ENCODE assay signal across 23 mouse cellular contexts in genomic region chr4:138797217-138797570, GRCm38 (mm10). TPM values are rescaled to one million over a fixed set of nuclear protein-coding genes. Genes with fewer than 3 reads are reported as not detected.
A peak's percentile ranks its signal among the peaks of the same experiment; 100 is the strongest.
DNase-seq lines count a peak whose midpoint lies in the region; ATAC-seq and TF ChIP-seq lines count a peak whose summit lies in the region.
"Had no signal": no experiment of that assay in that cellular context is flagged by ENCODE, and none has a peak within 500 bp of the region (broad histone marks: within the 10 kb centered on the region; RNA-seq: fewer than 3 reads in every experiment).

No protein-coding gene starts in this region.

- no peaks in the 10 kb centered on the region for H3K27me3 ChIP-seq in hindbrain, postnatal 0 days (ENCODE audit: insufficient read depth, low read length)
- no peaks in the 10 kb centered on the region for H3K27me3 ChIP-seq in hindbrain, embryonic 14.5 days (ENCODE audit: control insufficient read depth, insufficient read depth, low read length)
- H3K27me3 ChIP-seq in midbrain, embryonic 10.5 days (ENCODE audit: low read depth, poor library complexity, severe bottlenecking) = no peaks in the 10 kb centered on the region
- H3K27me3 ChIP-seq in midbrain, embryonic 16.5 days (ENCODE audit: control insufficient read depth, insufficient read depth, low read depth, low read length) = no peaks in the 10 kb centered on the region
- H3K27me3 ChIP-seq: forebrain, embryonic 12.5 days; hindbrain, embryonic 15.5 days had no signal

- no peak for TF ChIP-seq CTCF in hindbrain, postnatal 0 days (IDR thresholded peaks at IDR 0.05; ENCODE audit: low read depth)
- no peak for TF ChIP-seq CTCF in left cerebral cortex, adult 2 months (IDR thresholded peaks at IDR 0.05)

- no peak overlapping the region for H3K9ac ChIP-seq in hindbrain, postnatal 0 days (replicated peaks; ENCODE audit: low read length)
- no peak overlapping the region for H3K9ac ChIP-seq in hindbrain, embryonic 14.5 days
- H3K9ac ChIP-seq in midbrain, embryonic 16.5 days (ENCODE audit: low read depth, low read length) = no peak overlapping the region
- H3K9ac ChIP-seq: forebrain, embryonic 12.5 days; hindbrain, embryonic 15.5 days; liver, postnatal 0 days had no signal

- no peaks in the 10 kb centered on the region for H3K9me3 ChIP-seq in hindbrain, postnatal 0 days (ENCODE audit: low read length)
- no peaks in the 10 kb centered on the region for H3K9me3 ChIP-seq in hindbrain, embryonic 14.5 days (ENCODE audit: control insufficient read depth, low read length)
- no peaks in the 10 kb centered on the region for H3K9me3 ChIP-seq in midbrain, embryonic 10.5 days (replicated peaks)
- H3K9me3 ChIP-seq in midbrain, embryonic 16.5 days (replicated peaks; ENCODE audit: control insufficient read depth, low read length, poor library complexity, severe bottlenecking) = no peaks in the 10 kb centered on the region
- H3K9me3 ChIP-seq: forebrain, embryonic 12.5 days; hindbrain, embryonic 15.5 days had no signal

- no peaks in the 10 kb centered on the region for H3K36me3 ChIP-seq in hindbrain, postnatal 0 days (ENCODE audit: insufficient read depth, low read length)
- no peaks in the 10 kb centered on the region for H3K36me3 ChIP-seq in hindbrain, embryonic 14.5 days (replicated peaks; ENCODE audit: control insufficient read depth, insufficient read depth)
- no peaks in the 10 kb centered on the region for H3K36me3 ChIP-seq in midbrain, embryonic 10.5 days
- no peaks in the 10 kb centered on the region for H3K36me3 ChIP-seq in midbrain, embryonic 16.5 days (ENCODE audit: control insufficient read depth, insufficient read depth, low read length)
- H3K36me3 ChIP-seq: forebrain, embryonic 12.5 days; hindbrain, embryonic 15.5 days had no signal

- ATAC-seq in hindbrain, postnatal 0 days = no peak
- no peak for ATAC-seq in hindbrain, embryonic 14.5 days (ENCODE audit: low FRiP score)
- no peak for ATAC-seq in midbrain, embryonic 16.5 days
- ATAC-seq: liver, postnatal 0 days had no signal

- H3K4me2 ChIP-seq in hindbrain, postnatal 0 days (ENCODE audit: low read depth, low read length) = no peak overlapping the region
- no peak overlapping the region for H3K4me2 ChIP-seq in hindbrain, embryonic 14.5 days (replicated peaks)
- no peak overlapping the region for H3K4me2 ChIP-seq in midbrain, embryonic 16.5 days (ENCODE audit: low read length)
- H3K4me2 ChIP-seq: forebrain, embryonic 12.5 days; hindbrain, embryonic 15.5 days had no signal

- no peak overlapping the region for H3K27ac ChIP-seq in hindbrain, postnatal 0 days
- H3K27ac ChIP-seq in hindbrain, embryonic 14.5 days = no peak overlapping the region
- H3K27ac ChIP-seq in midbrain, embryonic 10.5 days (replicated peaks) = 0 out of 2 replicates have a peak overlapping the region, but pooled peaks have one; percentile 17
- no peak overlapping the region for H3K27ac ChIP-seq in midbrain, embryonic 16.5 days (ENCODE audit: low read length)
- peak overlapping the region; percentile 81 for H3K27ac ChIP-seq in left cerebral cortex, adult 2 months
- H3K27ac ChIP-seq: forebrain, embryonic 12.5 days; heart, adult 2 months; hindbrain, embryonic 15.5 days; kidney, postnatal 0 days had no signal

- H3K4me3 ChIP-seq in hindbrain, postnatal 0 days (ENCODE audit: low read length) = no peak overlapping the region
- H3K4me3 ChIP-seq in hindbrain, embryonic 14.5 days (replicated peaks; ENCODE audit: low read length) = no peak overlapping the region
- H3K4me3 ChIP-seq in midbrain, embryonic 10.5 days = no peak overlapping the region
- H3K4me3 ChIP-seq in midbrain, embryonic 16.5 days (ENCODE audit: low read depth, low read length) = no peak overlapping the region
- H3K4me3 ChIP-seq in left cerebral cortex, adult 2 months = no peak overlapping the region
- H3K4me3 ChIP-seq: forebrain, embryonic 12.5 days; heart, adult 2 months; hindbrain, embryonic 15.5 days had no signal

- 63% methylated on average over 4 of the region's 4 CpGs for WGBS in hindbrain, postnatal 0 days
- WGBS in hindbrain, embryonic 14.5 days = 77% methylated on average over 4 of the region's 4 CpGs
- WGBS in midbrain, embryonic 10.5 days = 79% methylated on average over 4 of the region's 4 CpGs
- 86% methylated on average over 4 of the region's 4 CpGs for WGBS in midbrain, embryonic 16.5 days

- H3K4me1 ChIP-seq in hindbrain, postnatal 0 days (ENCODE audit: insufficient read depth, low read length) = peaks cover 12% of the 10 kb centered on the region; the same call in 1 of the 2 replicates
- peaks cover 9% of the 10 kb centered on the region; the same call in 1 of the 2 replicates for H3K4me1 ChIP-seq in hindbrain, embryonic 14.5 days (replicated peaks; ENCODE audit: control insufficient read depth, insufficient read depth, low read length)
- H3K4me1 ChIP-seq in midbrain, embryonic 10.5 days = peaks cover 6% of the 10 kb centered on the region; the same call in 1 of the 2 replicates
- H3K4me1 ChIP-seq in midbrain, embryonic 16.5 days (ENCODE audit: control insufficient read depth, insufficient read depth, low read length) = no peaks in the 10 kb centered on the region

- intact Hi-C loops in left cerebral cortex, adult 2 months (cut with DNase I) = no loop called here

- peak; percentile 13 for DNase-seq in hindbrain, postnatal 0 days (ENCODE audit: low spot score)
- DNase-seq in hindbrain, embryonic 14.5 days (ENCODE audit: low spot score) = no peak
- DNase-seq in midbrain, embryonic 10.5 days (ENCODE audit: low spot score) = no peak
- peak in 1 of 2 experiments; percentile 38 for DNase-seq in left cerebral cortex, adult 2 months (ENCODE audit: extremely low spot score in 1 of 2, low spot score in 2 of 2)
- peak; percentile 33 for DNase-seq in right cerebral cortex, postnatal 14 days
- DNase-seq in adrenal gland, postnatal 10 days = no peak
- no peak for DNase-seq in thymus, adult 18-20 months
- DNase-seq: adrenal gland, adult 2 months; cerebellum, adult 11 months; gastrocnemius, postnatal 25 days; heart, adult 2 months; heart, postnatal 36 days; kidney, adult 11 months; liver, postnatal 0 days; lung, postnatal 36 days; thymus, postnatal 14 days had no signal

RNA-seq across cellular contexts. Expression of gene Pla2g2d, which starts 21.7 kb away (rescaled TPM):
- 0.14 and 0.31 TPM in 2 replicates for total RNA-seq in hindbrain, postnatal 0 days (2014; rRNA removed)
- 0.71 and 0.76 TPM in 2 replicates for polyA plus RNA-seq in hindbrain, postnatal 0 days (2015; fragmentation: Nextera tagmentation; extraction: Ambion mirVana)
- polyA plus RNA-seq in hindbrain, embryonic 14.5 days (2014; fragmentation: Nextera tagmentation; extraction: Ambion mirVana) = 0.62 and 0.74 TPM in 2 replicates
- 0.56 and 0.78 TPM in 2 replicates for polyA plus RNA-seq in midbrain, embryonic 10.5 days (2016; fragmentation: Nextera tagmentation; extraction: Ambion mirVana)
- 0.20 TPM in 1 of 2 replicates, not detected in the other for polyA plus RNA-seq in midbrain, embryonic 16.5 days (2015; fragmentation: Nextera tagmentation; extraction: Ambion mirVana)
- under 1 TPM; 0.42 to 0.97 TPM for total RNA-seq in left cerebral cortex, adult 2 months (2021)
- total RNA-seq in adrenal gland, postnatal 10 days (2021) = 1 to 10 TPM; 2.9 to 3.7 TPM
- total RNA-seq: liver, adult 2 months had no signal
- polyA plus RNA-seq: C2C12; forebrain, embryonic 12.5 days; heart, embryonic 14.5 days; liver, adult 2 months had no signal

RNA-seq across cellular contexts. Expression of gene Pla2g2f, which starts 39.8 kb away (rescaled TPM):
- total RNA-seq in hindbrain, postnatal 0 days (2014; rRNA removed) = not detected in 2 replicates
- polyA plus RNA-seq in hindbrain, postnatal 0 days (2015; fragmentation: Nextera tagmentation; extraction: Ambion mirVana) = 0.09 and 0.11 TPM in 2 replicates
- polyA plus RNA-seq in hindbrain, embryonic 14.5 days (2014; fragmentation: Nextera tagmentation; extraction: Ambion mirVana) = not detected in 2 replicates
- polyA plus RNA-seq in midbrain, embryonic 10.5 days (2016; fragmentation: Nextera tagmentation; extraction: Ambion mirVana) = 0.47 and 0.62 TPM in 2 replicates
- polyA plus RNA-seq in midbrain, embryonic 16.5 days (2015; fragmentation: Nextera tagmentation; extraction: Ambion mirVana) = 0.11 TPM in 1 of 2 replicates, not detected in the other
- total RNA-seq in left cerebral cortex, adult 2 months (2021) = not detected
- total RNA-seq in adrenal gland, postnatal 10 days (2021) = 1 to 10 TPM; 8.9 to 9.0 TPM
- total RNA-seq: gastrocnemius, postnatal 25 days; liver, adult 2 months had no signal
- polyA plus RNA-seq: C2C12; forebrain, embryonic 12.5 days; heart, embryonic 14.5 days; kidney, postnatal 0 days; liver, adult 2 months; liver, postnatal 0 days had no signal

Comparison
In these comparisons a context has a peak if more than half of its experiments do, and no peak if none do; other contexts are left out.
1. DNase-seq: peak in hindbrain, postnatal 0 days (single experiment) and right cerebral cortex, postnatal 14 days (single experiment); none in hindbrain, embryonic 14.5 days (single experiment), midbrain, embryonic 10.5 days (single experiment), adrenal gland, postnatal 10 days (single experiment) and thymus, adult 18-20 months (0 of 2).
2. H3K27ac ChIP-seq: peak in midbrain, embryonic 10.5 days (single experiment) and left cerebral cortex, adult 2 months (single experiment); none in hindbrain, postnatal 0 days (single experiment), hindbrain, embryonic 14.5 days (single experiment) and midbrain, embryonic 16.5 days (single experiment).